8 mouse cellular contexts compared by ENCODE assay signal in the genomic region with DNA sequence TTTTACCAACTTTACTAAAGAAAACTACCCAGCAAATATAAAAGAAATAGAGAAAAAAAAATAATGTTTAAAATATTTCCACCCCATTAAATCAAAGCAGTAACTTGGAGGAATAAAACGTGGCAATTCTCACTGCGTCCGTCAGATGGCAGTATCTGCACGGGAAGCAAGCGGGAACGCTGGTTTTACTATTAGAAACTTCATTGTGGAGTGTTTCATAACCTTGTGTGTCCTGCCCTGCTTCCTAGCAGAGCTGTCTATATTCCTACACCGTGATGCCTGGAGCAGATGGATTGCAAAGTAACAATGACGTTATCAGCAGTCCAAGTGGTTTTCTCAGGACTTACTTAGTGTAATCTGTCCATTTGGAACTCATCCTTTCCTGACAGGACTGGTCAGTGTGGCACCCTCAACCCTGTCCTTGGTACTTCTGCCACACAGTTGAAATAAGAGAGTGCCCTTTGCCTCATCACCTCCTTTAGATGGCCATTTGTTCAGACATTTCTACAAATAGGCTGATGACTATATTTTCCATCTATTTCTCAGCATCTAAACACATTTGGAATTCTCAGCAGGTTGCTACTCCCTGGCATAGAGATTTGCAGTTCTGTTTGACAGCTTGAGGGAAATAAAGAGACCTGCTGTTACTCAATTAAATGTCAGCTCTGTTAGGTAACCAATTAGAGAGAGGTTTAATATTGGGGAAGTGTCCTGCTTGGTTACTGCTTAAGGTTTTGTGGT.
DNase-seq lines count a peak whose midpoint lies in the region; ATAC-seq and TF ChIP-seq lines count a peak whose summit lies in the region.

No protein-coding gene starts in this region.

- 4% methylated on average over 8 of the region's 8 CpGs for WGBS in intestine, embryonic 15.5 days
- 6% methylated on average over 8 of the region's 8 CpGs for WGBS in small intestine, adult 2 months

- TF ChIP-seq POLR2A in small intestine, adult 2 months (IDR thresholded peaks at IDR 0.05; ENCODE audit: low read depth, low read length): no peak

- H3K36me3 ChIP-seq in intestine, embryonic 15.5 days: no peaks in the 10 kb centered on the region
- no peaks in the 10 kb centered on the region for H3K36me3 ChIP-seq in small intestine, adult 2 months (ENCODE audit: control insufficient read depth, insufficient read depth, low read length)

- no peak overlapping the region for H3K4me2 ChIP-seq in intestine, embryonic 15.5 days (replicated peaks)

- 0 out of 2 replicates have a peak, but pooled peaks have one; percentile 52 for ATAC-seq in intestine, embryonic 15.5 days

- no peak overlapping the region for H3K4me3 ChIP-seq in gastrocnemius, adult 2 months
- H3K4me3 ChIP-seq in intestine, embryonic 15.5 days (replicated peaks): no peak overlapping the region
- no peak overlapping the region for H3K4me3 ChIP-seq in small intestine, adult 2 months (ENCODE audit: low read depth, low read length)

- no peaks in the 10 kb centered on the region for H3K9me3 ChIP-seq in intestine, embryonic 15.5 days

- no peak overlapping the region for H3K9ac ChIP-seq in intestine, embryonic 15.5 days

- intact Hi-C loops in gastrocnemius, adult 2 months (cut with DNase I): loop anchor here (5.0 kb wide), 2 partner anchors 260 to 650 kb away; partner anchors contain the start of gene Lrrn3

- 0 out of 2 replicates have a peak, but pooled peaks cover 3% of the 10 kb centered on the region for H3K4me1 ChIP-seq in intestine, embryonic 15.5 days (replicated peaks)
- no peaks in the 10 kb centered on the region for H3K4me1 ChIP-seq in small intestine, adult 2 months (ENCODE audit: control insufficient read depth, insufficient read depth, insufficient read length, low read length)

- no peaks in the 10 kb centered on the region for H3K27me3 ChIP-seq in intestine, embryonic 15.5 days (replicated peaks)
- no peaks in the 10 kb centered on the region for H3K27me3 ChIP-seq in small intestine, adult 2 months (ENCODE audit: control insufficient read depth, insufficient read depth, low read length)

- TF ChIP-seq CTCF in gastrocnemius, adult 2 months (IDR thresholded peaks at IDR 0.05): peak; percentile 95
- peak; percentile 94; the same call in 1 of the 2 replicates for TF ChIP-seq CTCF in small intestine, adult 2 months (IDR thresholded peaks at IDR 0.05; ENCODE audit: extremely low read depth, insufficient read length, insufficient replicate concordance, low read depth, low read length)

- peak; percentile 65 for DNase-seq in urinary bladder, postnatal 14 days (ENCODE audit: low spot score)
- no peak for DNase-seq in urinary bladder, postnatal 10 days (ENCODE audit: low spot score)
- DNase-seq in cerebellum, postnatal 36 days: peak; percentile 79 to 81
- DNase-seq in gastrocnemius, adult 2 months: peak; percentile 56
- DNase-seq in left cerebral cortex, adult 8-10 months (ENCODE audit: low spot score in 2 of 2): peak; percentile 49 to 73
- DNase-seq in mesoderm, embryonic 11.5 days (ENCODE audit: low read depth, low spot score): peak; percentile 72

- no peak overlapping the region for H3K27ac ChIP-seq in gastrocnemius, adult 2 months
- H3K27ac ChIP-seq in intestine, embryonic 15.5 days: no peak overlapping the region
- H3K27ac ChIP-seq in small intestine, adult 2 months (ENCODE audit: insufficient read depth, low read depth, low read length): no peak overlapping the region
